Mouse (Mus musculus): ENCODE measurements around the gene Sh3gl1. TPM values are rescaled to one million over a fixed set of nuclear protein-coding genes. Genes with fewer than 3 reads are reported as not detected.
A peak's percentile ranks its signal among the peaks of the same experiment; 100 is the strongest.

Sh3gl1 gene
- polyA plus RNA-seq, 1 experiment from 2014 or later, result 124 TPM

- 54% methylated on average over 4 of the region's 4 CpGs for WGBS
- no peak for ATAC-seq
- no peaks in the 10 kb centered on the region for H3K9me3 ChIP-seq
- no peak overlapping the region for H3K27ac ChIP-seq
- H3K36me3 ChIP-seq, result peaks cover 7% of the 10 kb centered on the region; the same call in 1 of the 2 replicates
- H3K27me3 ChIP-seq (replicated peaks), result no peaks in the 10 kb centered on the region
- peak overlapping the region; percentile 58 for H3K4me2 ChIP-seq (replicated peaks)
- H3K9ac ChIP-seq, result peak overlapping the region; percentile 27; the same call in 1 of the 2 replicates
- peaks cover 36% of the 10 kb centered on the region for H3K4me1 ChIP-seq (replicated peaks)
- peak overlapping the region; percentile 71 for H3K4me3 ChIP-seq (replicated peaks)
Observed at GRCm38 (mm10) chr17:56035216-56035615, 1.2 kb downstream of the Sh3gl1 start.

- Histone ChIP-seq H3K36me3 (peaks cover 9% of the 10 kb centered on the region; the same call in 1 of the 2 replicates), H3K4me2 (replicated peaks) (peak overlapping the region; percentile 58), H3K4me3 (replicated peaks) (peak overlapping the region; percentile 71; the same call in 1 of the 2 replicates), H3K9me3 (no peaks in the 10 kb centered on the region), H3K4me1 (replicated peaks) (peaks cover 36% of the 10 kb centered on the region), H3K27ac (no peak overlapping the region), H3K9ac (peak overlapping the region; percentile 27; the same call in 1 of the 2 replicates), H3K27me3 (replicated peaks) (no peaks in the 10 kb centered on the region)
- 85% methylated on average over 6 of the region's 6 CpGs for WGBS
- ATAC-seq, result no peak
Observed at GRCm38 (mm10) chr17:56034726-56035100, 1.7 kb downstream of the Sh3gl1 start.

DNA sequence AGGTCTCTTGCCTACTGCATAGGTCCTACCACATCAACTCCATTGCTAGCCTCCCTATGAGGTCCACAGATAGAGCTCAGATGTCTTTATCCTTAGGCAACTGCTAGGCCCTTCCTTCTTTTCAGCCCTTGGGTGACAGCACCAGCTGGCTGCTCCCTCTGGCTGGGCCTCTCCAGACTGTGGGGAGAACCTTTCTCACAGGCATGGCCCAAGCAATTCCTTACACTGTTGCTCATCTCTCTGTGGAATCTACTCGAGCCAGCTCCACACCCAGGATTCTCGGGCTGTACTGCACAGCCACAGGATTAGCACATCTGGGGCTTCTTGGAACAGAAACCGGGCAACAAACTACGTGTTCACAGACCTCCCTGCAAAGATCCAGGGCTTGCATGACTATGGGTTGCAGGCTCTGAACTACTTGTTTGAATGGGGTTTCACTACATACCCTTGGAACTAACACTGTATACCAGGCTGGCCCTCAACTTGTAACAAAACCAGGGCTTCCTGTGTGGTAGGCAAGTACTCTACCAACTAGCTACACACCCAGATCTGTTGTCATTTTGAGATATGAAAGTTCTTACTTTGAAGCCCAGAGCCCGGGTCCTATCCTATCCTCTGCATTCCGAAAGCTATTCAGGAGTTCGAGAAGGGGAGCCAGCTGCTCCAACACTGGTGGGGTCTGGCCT lies 2.3 kb downstream of the Sh3gl1 start:
- ATAC-seq, result no peak
- Histone ChIP-seq H3K4me2 (replicated peaks) (peak overlapping the region; percentile 58), H3K9ac (peak overlapping the region; percentile 27; the same call in 1 of the 2 replicates), H3K27ac (no peak overlapping the region), H3K36me3 (peaks cover 12% of the 10 kb centered on the region; the same call in 1 of the 2 replicates), H3K27me3 (replicated peaks) (no peaks in the 10 kb centered on the region), H3K9me3 (no peaks in the 10 kb centered on the region), H3K4me3 (replicated peaks) (0 out of 2 replicates have a peak overlapping the region, but pooled peaks have one; percentile 71), H3K4me1 (replicated peaks) (peaks cover 36% of the 10 kb centered on the region)
- WGBS, result 86% methylated on average over 7 of the region's 7 CpGs

- Histone ChIP-seq H3K4me3 (replicated peaks) (no peak overlapping the region), H3K4me1 (replicated peaks) (peaks cover 36% of the 10 kb centered on the region), H3K4me2 (replicated peaks) (peak overlapping the region; percentile 37), H3K9ac (peak overlapping the region; percentile 18; the same call in 1 of the 2 replicates), H3K36me3 (peaks cover 12% of the 10 kb centered on the region; the same call in 1 of the 2 replicates), H3K27ac (peak overlapping the region; percentile 70), H3K9me3 (no peaks in the 10 kb centered on the region), H3K27me3 (replicated peaks) (no peaks in the 10 kb centered on the region)
- 69% methylated on average over 7 of the region's 7 CpGs for WGBS
- ATAC-seq, result no peak
Observed at GRCm38 (mm10) chr17:56032831-56033230, 3.6 kb downstream of the Sh3gl1 start.

- Histone ChIP-seq H3K4me1 (replicated peaks) (peaks cover 36% of the 10 kb centered on the region), H3K36me3 (peaks cover 12% of the 10 kb centered on the region; the same call in 1 of the 2 replicates), H3K4me3 (replicated peaks) (no peak overlapping the region), H3K27me3 (replicated peaks) (no peaks in the 10 kb centered on the region), H3K4me2 (replicated peaks) (peak overlapping the region; percentile 37), H3K9me3 (no peaks in the 10 kb centered on the region), H3K9ac (no peak overlapping the region), H3K27ac (peak overlapping the region; percentile 70)
- WGBS, result 66% methylated on average over 6 of the region's 6 CpGs
- peak; percentile 52 for ATAC-seq
Observed at GRCm38 (mm10) chr17:56032127-56032733, 4.2 kb downstream of the Sh3gl1 start.

- ATAC-seq, result no peak
- H3K27me3 ChIP-seq (replicated peaks), result no peaks in the 10 kb centered on the region
- H3K4me3 ChIP-seq (replicated peaks), result no peak overlapping the region
- peaks cover 12% of the 10 kb centered on the region; the same call in 1 of the 2 replicates for H3K36me3 ChIP-seq
- peaks cover 33% of the 10 kb centered on the region for H3K4me1 ChIP-seq (replicated peaks)
- H3K27ac ChIP-seq, result no peak overlapping the region
- no peaks in the 10 kb centered on the region for H3K9me3 ChIP-seq
- no peak overlapping the region for H3K4me2 ChIP-seq (replicated peaks)
- H3K9ac ChIP-seq, result no peak overlapping the region
- WGBS, result 86% methylated on average over 7 of the region's 7 CpGs
Observed at GRCm38 (mm10) chr17:56031431-56031830, 5.0 kb downstream of the Sh3gl1 start.

DNA sequence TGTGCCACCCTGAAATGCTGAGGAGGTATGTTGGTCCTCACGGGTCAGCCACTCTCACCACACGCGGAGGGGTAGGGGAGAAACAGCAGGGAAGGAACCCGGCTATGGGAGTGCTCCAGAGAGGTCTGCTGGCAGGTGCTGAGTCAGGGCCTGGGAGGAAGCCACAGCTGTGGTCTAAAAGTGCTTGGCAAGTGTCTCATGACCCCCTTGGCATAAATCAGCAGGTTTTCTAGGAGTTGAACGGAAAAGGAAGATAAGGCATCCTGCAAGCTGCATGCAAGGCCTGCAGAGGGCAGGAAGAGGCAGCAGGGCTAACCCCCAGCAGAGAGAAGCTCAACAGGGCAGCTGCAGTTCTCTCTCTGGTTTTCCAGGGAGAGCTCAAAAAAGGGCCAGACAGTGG lies 5.5 kb downstream of the Sh3gl1 start:
- H3K4me1 ChIP-seq (replicated peaks), result peaks cover 33% of the 10 kb centered on the region
- no peaks in the 10 kb centered on the region for H3K9me3 ChIP-seq
- H3K36me3 ChIP-seq, result peaks cover 12% of the 10 kb centered on the region; the same call in 1 of the 2 replicates
- no peaks in the 10 kb centered on the region for H3K27me3 ChIP-seq (replicated peaks)
- ATAC-seq, result no peak
- no peak overlapping the region for H3K4me2 ChIP-seq (replicated peaks)
- H3K27ac ChIP-seq, result 0 out of 2 replicates have a peak overlapping the region, but pooled peaks have one; percentile 4
- H3K4me3 ChIP-seq (replicated peaks), result no peak overlapping the region
- WGBS, result 61% methylated on average over 5 of the region's 5 CpGs
- no peak overlapping the region for H3K9ac ChIP-seq

DNA sequence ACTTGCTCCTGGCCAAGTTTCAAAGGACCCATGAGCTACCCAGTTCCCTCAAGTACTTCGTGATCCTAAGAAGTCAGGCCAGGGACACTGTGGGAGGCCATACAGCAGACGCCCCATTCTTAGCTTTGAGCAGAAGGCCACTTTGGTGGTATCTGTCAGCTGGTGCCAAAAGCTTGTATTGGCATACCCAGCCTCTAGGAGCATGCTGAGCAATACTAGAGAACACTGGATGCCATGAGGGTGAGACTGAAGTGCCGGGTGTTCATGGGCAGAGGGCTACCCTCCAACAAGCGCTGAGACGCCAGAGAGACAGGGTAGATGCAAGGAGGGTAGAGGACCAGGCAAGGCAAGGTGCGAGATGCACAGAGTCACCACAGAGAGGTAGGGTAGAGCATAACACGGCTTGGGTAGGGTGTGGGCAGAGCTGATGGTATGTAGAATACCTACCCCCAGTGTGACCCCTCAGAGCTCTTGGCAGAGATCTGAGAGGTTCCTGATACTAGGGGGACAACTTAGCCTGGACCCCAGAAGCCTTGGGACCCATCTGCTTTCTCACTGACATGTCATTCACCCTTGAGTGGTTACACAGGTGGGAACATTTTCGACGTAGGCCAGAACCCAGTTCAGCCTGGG lies 6.1 kb downstream of the Sh3gl1 start:
- no peak for ATAC-seq
- peaks cover 12% of the 10 kb centered on the region; the same call in 1 of the 2 replicates for H3K36me3 ChIP-seq
- H3K27ac ChIP-seq, result no peak overlapping the region
- H3K9ac ChIP-seq, result no peak overlapping the region
- no peaks in the 10 kb centered on the region for H3K9me3 ChIP-seq
- 92% methylated on average over 9 of the region's 9 CpGs for WGBS
- H3K27me3 ChIP-seq (replicated peaks), result no peaks in the 10 kb centered on the region
- no peak overlapping the region for H3K4me2 ChIP-seq (replicated peaks)
- peaks cover 32% of the 10 kb centered on the region for H3K4me1 ChIP-seq (replicated peaks)
- no peak overlapping the region for H3K4me3 ChIP-seq (replicated peaks)

- no peaks in the 10 kb centered on the region for H3K9me3 ChIP-seq
- H3K4me3 ChIP-seq (replicated peaks), result no peak overlapping the region
- H3K36me3 ChIP-seq, result peaks cover 5% of the 10 kb centered on the region; the same call in 1 of the 2 replicates
- no peak overlapping the region for H3K9ac ChIP-seq
- no peak for ATAC-seq
- H3K27ac ChIP-seq, result no peak overlapping the region
- H3K4me1 ChIP-seq (replicated peaks), result peaks cover 25% of the 10 kb centered on the region
- H3K4me2 ChIP-seq (replicated peaks), result no peak overlapping the region
- WGBS, result 90% methylated on average over 5 of the region's 5 CpGs
- H3K27me3 ChIP-seq (replicated peaks), result no peaks in the 10 kb centered on the region
Observed at GRCm38 (mm10) chr17:56027801-56028441, 8.5 kb downstream of the Sh3gl1 start.

GRCm38 (mm10) chr17:56026881-56027280 lies 9.6 kb downstream of the Sh3gl1 start:
- no peaks in the 10 kb centered on the region for H3K9me3 ChIP-seq
- 69% methylated on average over 1 of the region's 1 CpGs for WGBS
- H3K27me3 ChIP-seq (replicated peaks), result no peaks in the 10 kb centered on the region
- H3K4me2 ChIP-seq (replicated peaks), result no peak overlapping the region
- H3K36me3 ChIP-seq, result peaks cover 5% of the 10 kb centered on the region; the same call in 1 of the 2 replicates
- H3K4me1 ChIP-seq (replicated peaks), result peaks cover 20% of the 10 kb centered on the region
- H3K4me3 ChIP-seq (replicated peaks), result no peak overlapping the region
- ATAC-seq, result no peak
- H3K27ac ChIP-seq, result no peak overlapping the region
- H3K9ac ChIP-seq, result no peak overlapping the region

GRCm38 (mm10) chr17:56026303-56026702 lies 10.1 kb downstream of the Sh3gl1 start:
- ATAC-seq, result no peak
- Histone ChIP-seq H3K9me3 (no peaks in the 10 kb centered on the region), H3K4me3 (replicated peaks) (no peak overlapping the region), H3K27me3 (replicated peaks) (no peaks in the 10 kb centered on the region), H3K4me2 (replicated peaks) (no peak overlapping the region), H3K4me1 (replicated peaks) (peaks cover 19% of the 10 kb centered on the region), H3K36me3 (peaks cover 5% of the 10 kb centered on the region; the same call in 1 of the 2 replicates), H3K9ac (no peak overlapping the region), H3K27ac (no peak overlapping the region)
- WGBS, result 77% methylated on average over 1 of the region's 1 CpGs

GRCm38 (mm10) chr17:56024931-56025330 lies 11.5 kb downstream of the Sh3gl1 start:
- Histone ChIP-seq H3K4me1 (replicated peaks) (peaks cover 19% of the 10 kb centered on the region), H3K36me3 (peaks cover 7% of the 10 kb centered on the region; the same call in 1 of the 2 replicates), H3K9me3 (no peaks in the 10 kb centered on the region), H3K27ac (no peak overlapping the region), H3K27me3 (replicated peaks) (no peaks in the 10 kb centered on the region), H3K9ac (no peak overlapping the region), H3K4me3 (replicated peaks) (no peak overlapping the region), H3K4me2 (replicated peaks) (no peak overlapping the region)
- ATAC-seq, result no peak
- WGBS, result 74% methylated on average over 5 of the region's 5 CpGs

All from intestine, embryonic 15.5 days (tissue).